Mouse (Mus musculus): ENCODE results near the gene Lsm14a.

The Lsm14a gene

GRCm38 (mm10) chr7:34393215-34393614 is at the start of gene Lsm14a:
Gene Lsm14a (minus strand): TSS chr7:34393315.
- no peak for DNase-seq

- DNase-seq: no peak
These were observed 45.8 kb upstream of the Lsm14a start for GRCm38 (mm10) chr7:34438903-34439302.

GRCm38 (mm10) chr7:34433597-34433996 is 40.5 kb upstream of the Lsm14a start:
- no peak for DNase-seq

- DNase-seq: no peak
These were observed 28.1 kb upstream of the Lsm14a start for GRCm38 (mm10) chr7:34421201-34421600.

GRCm38 (mm10) chr7:34407492-34407891 is 14.4 kb upstream of the Lsm14a start:
- peak; percentile 31 for DNase-seq

GRCm38 (mm10) chr7:34403876-34404275 is 10.8 kb upstream of the Lsm14a start:
- no peak for DNase-seq

- DNase-seq: peak; percentile 44
These were observed 7.0 kb upstream of the Lsm14a start for GRCm38 (mm10) chr7:34400070-34400469.

- no peak for DNase-seq
These were observed 5.7 kb upstream of the Lsm14a start for GRCm38 (mm10) chr7:34398831-34399230.

GRCm38 (mm10) chr7:34396791-34397190 is 3.7 kb upstream of the Lsm14a start:
- no peak for DNase-seq

- no peak for DNase-seq
These were observed 2.6 kb upstream of the Lsm14a start for GRCm38 (mm10) chr7:34395761-34396160.

GRCm38 (mm10) chr7:34394636-34395035 is 1.5 kb upstream of the Lsm14a start:
- no peak for DNase-seq

GRCm38 (mm10) chr7:34394091-34394490 is 976 bp upstream of the Lsm14a start:
- DNase-seq: no peak

GRCm38 (mm10) chr7:34392335-34392734 is 780 bp downstream of the Lsm14a start:
- no peak for DNase-seq

GRCm38 (mm10) chr7:34391711-34392110 is 1.4 kb downstream of the Lsm14a start:
- DNase-seq: no peak

- no peak for DNase-seq
These were observed 2.3 kb downstream of the Lsm14a start for GRCm38 (mm10) chr7:34390834-34391155.

- no peak for DNase-seq
These were observed 2.8 kb downstream of the Lsm14a start for GRCm38 (mm10) chr7:34390111-34390833.

- peak; percentile 95 for DNase-seq
These were observed 3.6 kb downstream of the Lsm14a start for GRCm38 (mm10) chr7:34389277-34390085.

GRCm38 (mm10) chr7:34388445-34389276 is 4.5 kb downstream of the Lsm14a start:
- DNase-seq: peak; percentile 79

- peak; percentile 24 for DNase-seq
These were observed 5.2 kb downstream of the Lsm14a start for GRCm38 (mm10) chr7:34387784-34388444.

- no peak for DNase-seq
These were observed 10.3 kb downstream of the Lsm14a start for GRCm38 (mm10) chr7:34382803-34383202.

GRCm38 (mm10) chr7:34381733-34382132 is 11.4 kb downstream of the Lsm14a start:
- DNase-seq: no peak

- no peak for DNase-seq
These were observed 12.8 kb downstream of the Lsm14a start for GRCm38 (mm10) chr7:34380311-34380710.

- no peak for DNase-seq
These were observed 19.2 kb downstream of the Lsm14a start for GRCm38 (mm10) chr7:34373906-34374305.
